Mouse (Mus musculus) kidney, postnatal 36 days (tissue): ENCODE measurements around the gene Col7a1.

Source experiments
- DNase-seq, 2 experiments: peaks; one replicate each; pipeline ENCODE4 v3.0.0; 2021 to 2022; ENCODE audit warnings: mixed read lengths in 2 of 2

Gene Col7a1

GRCm38 (mm10) chr9:108985710-108986109 is 32.3 kb downstream of the Col7a1 start, which contains the start of gene Ucn2:
Ucn2 (plus strand) TSS chr9:108986010.
- no peak for DNase-seq

GRCm38 (mm10) chr9:108987704-108988350 is 34.4 kb downstream of the Col7a1 start:
- peak; percentile 14 to 53 for DNase-seq

- DNase-seq: no peak
Observed at GRCm38 (mm10) chr9:108989802-108990461, 36.5 kb downstream of the Col7a1 start.

- DNase-seq: no peak
Observed at GRCm38 (mm10) chr9:108990462-108990820, 37.1 kb downstream of the Col7a1 start.

- DNase-seq: peak; percentile 97 to 100
Observed at GRCm38 (mm10) chr9:108991428-108992084, 38.2 kb downstream of the Col7a1 start, which contains the start of gene Pfkfb4. Pfkfb4 (plus strand) TSS chr9:108991778.

DNA sequence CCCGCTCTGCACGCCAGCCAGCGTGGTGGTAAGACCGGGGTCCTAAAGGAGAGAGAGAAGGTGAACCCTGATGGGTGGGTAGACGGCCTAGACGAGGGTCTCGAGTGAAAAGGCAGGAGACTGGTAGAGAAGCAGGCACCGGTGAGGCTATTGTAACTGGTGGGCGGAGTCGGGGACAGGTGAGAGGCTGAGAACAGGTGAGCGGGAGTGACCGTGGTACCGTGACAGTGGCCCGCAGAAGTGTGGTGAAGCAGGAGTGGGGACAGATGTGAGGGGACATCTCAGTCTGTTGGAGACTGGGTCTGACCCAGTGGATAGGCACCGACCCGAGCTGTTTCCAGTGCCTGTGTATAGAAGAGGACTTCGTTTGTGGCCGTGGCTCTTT is 38.7 kb downstream of the Col7a1 start:
- no peak for DNase-seq

- no peak for DNase-seq
Observed at GRCm38 (mm10) chr9:108992620-108993361, 39.4 kb downstream of the Col7a1 start.

- peak; percentile 86 for DNase-seq
Observed at GRCm38 (mm10) chr9:108996411-108996810, 43.0 kb downstream of the Col7a1 start.

GRCm38 (mm10) chr9:108998287-108999166 is 45.1 kb downstream of the Col7a1 start:
- no peak for DNase-seq

- DNase-seq: peak in 1 of 2 experiments; percentile 63
Observed at GRCm38 (mm10) chr9:108999167-108999526, 45.8 kb downstream of the Col7a1 start.

GRCm38 (mm10) chr9:109000726-109001125 is 47.3 kb downstream of the Col7a1 start:
- peak; percentile 72 to 85 for DNase-seq

GRCm38 (mm10) chr9:109003201-109003600 is 49.8 kb downstream of the Col7a1 start:
- DNase-seq: peak; percentile 46 to 75

DNA sequence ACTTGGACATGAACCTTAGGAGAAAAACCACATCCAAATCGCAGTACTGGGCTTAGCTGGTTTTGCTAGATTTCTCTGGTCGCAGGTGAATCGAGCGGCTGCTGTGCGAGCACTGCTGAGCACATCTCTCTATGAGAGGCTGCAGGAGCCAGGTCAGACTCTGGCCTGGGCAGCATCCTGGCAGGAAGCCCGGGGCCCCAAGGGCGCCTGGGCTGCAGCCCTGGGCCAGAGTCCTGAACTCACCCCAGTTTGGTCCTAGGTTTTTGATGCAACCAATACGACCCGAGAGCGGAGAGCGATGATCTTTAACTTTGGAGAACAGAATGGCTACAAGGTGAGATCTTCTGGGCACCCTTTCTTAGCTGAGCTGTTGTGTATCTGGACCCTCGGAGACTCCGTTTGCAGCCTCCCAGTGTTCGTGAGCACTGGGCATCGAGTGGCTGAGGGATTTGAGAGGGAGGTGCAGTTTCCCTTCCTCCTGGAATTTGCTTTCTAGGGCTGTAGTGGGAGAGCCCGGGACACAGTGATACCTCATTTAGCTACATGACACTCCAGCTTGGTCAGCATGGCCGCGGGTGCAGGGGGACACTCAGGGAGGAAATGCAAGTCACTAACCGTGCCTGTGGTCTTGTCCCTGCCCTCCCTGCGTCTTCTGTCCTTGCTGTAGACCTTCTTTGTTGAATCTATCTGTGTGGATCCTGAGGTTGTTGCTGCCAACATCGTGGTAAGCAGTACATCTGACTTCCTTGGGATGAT is 53.8 kb downstream of the Col7a1 start:
- peak in 1 of 2 experiments; percentile 50 for DNase-seq

- DNase-seq: no peak
Observed at GRCm38 (mm10) chr9:109008081-109008480, 54.7 kb downstream of the Col7a1 start.

DNA sequence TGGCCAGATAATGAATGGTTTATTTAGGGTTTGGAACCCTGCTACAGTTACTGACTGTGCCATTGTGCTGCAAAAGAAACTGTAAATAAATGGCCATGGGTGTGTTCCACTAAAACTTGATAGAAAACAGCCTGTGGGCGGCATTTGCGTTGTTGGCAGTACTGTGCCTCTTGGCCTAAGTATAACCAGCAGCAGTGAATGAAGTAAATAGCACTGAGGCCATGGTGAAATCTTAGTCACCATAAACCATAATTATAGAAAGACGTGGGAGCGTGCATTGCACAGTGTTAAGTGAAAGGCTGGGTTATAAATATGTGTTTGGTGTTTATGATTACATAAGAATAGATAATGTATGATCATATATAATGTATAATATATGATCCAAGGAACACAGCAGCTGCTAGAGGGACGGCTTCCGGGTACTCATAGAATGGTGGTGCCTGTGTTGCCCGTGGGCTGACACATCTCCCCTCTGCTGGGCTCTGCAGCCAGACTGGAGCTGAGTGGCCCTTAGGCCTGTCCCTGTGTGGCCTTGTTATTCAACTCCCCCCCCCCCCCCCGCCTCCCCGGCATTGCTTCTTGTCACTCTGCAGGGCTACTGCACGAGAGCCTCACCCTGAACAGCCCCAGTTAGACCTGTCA is 55.7 kb downstream of the Col7a1 start:
- no peak for DNase-seq

- DNase-seq: no peak
Observed at GRCm38 (mm10) chr9:109009636-109010315, 56.4 kb downstream of the Col7a1 start.

DNA sequence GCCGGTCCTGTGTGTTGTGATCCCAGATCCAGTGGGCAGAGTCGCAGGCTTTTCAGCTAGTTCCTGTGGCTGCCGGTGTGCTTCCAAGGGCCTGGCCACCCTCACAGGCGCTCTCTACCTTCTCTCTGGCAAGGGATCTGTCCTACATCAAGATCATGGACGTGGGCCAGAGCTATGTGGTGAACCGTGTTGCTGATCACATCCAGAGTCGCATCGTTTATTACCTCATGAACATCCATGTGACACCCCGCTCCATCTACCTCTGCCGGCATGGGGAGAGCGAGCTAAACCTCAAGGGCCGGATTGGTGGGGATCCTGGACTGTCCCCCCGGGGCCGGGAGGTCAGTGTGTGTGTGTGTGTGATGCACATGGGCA is 56.9 kb downstream of the Col7a1 start:
- no peak for DNase-seq

DNA sequence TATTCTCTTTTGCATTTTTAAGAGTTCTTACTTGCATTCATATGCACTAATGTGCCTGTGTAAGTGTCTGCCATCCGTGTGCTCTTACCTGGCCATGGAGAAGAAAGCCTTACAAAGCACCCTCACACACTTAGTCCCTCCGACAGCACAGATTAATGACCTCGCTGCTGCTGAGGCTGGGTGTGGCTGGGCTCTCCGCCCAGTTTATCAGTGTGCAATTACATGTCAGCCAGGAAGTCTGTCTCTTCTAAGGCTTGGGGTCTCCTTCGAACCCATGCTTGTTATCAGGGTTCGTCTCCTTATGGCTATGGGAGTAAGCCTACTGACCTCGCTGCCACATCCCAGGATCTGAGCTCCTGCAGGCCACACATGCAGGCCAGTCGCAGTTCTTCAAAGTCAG is 62.0 kb downstream of the Col7a1 start:
- DNase-seq: no peak

- DNase-seq: no peak
Observed at GRCm38 (mm10) chr9:109016973-109017604, 63.7 kb downstream of the Col7a1 start.

- no peak for DNase-seq
Observed at GRCm38 (mm10) chr9:109021428-109021827, 68.0 kb downstream of the Col7a1 start.
